Mouse (Mus musculus) liver, embryonic 14.5 days (tissue): ENCODE results near the gene Omp. TPM values are rescaled to one million over a fixed set of nuclear protein-coding genes. Genes with fewer than 3 reads are reported as not detected.
A peak's percentile ranks its signal among the peaks of the same experiment; 100 is the strongest.

Experiments used
- ATAC-seq: fragments of 200-750 bp; cut with Nextera tagmentation; 2 replicates; pipeline ENCODE4 v1.8.0; 2017; ENCODE audit warnings: moderate number of reproducible peaks, mild to moderate bottlenecking, moderate library complexity; ENCODE audit not compliant: insufficient read depth
- DNase-seq, 3 experiments: peaks; one replicate each; pipeline ENCODE4 v3.0.0-alpha.2; 2012 to 2013; ENCODE audit warnings: low read depth in 3 of 3, low spot score in 3 of 3
- H3K27ac ChIP-seq: fragments of 300-500 bp; sonication (generic); 2 replicates; pipeline ENCODE4 v1.5.1; 2014; ENCODE audit warnings: moderate library complexity, mild to moderate bottlenecking, control low read depth, inconsistent platforms
- H3K27me3 ChIP-seq: fragments of 300-500 bp; sonication (generic); 2 replicates; pipeline ENCODE4 v1.6.1; 2014; ENCODE audit warnings: mild to moderate bottlenecking, low read length, moderate library complexity; ENCODE audit not compliant: control insufficient read depth, insufficient read depth
- H3K36me3 ChIP-seq: fragments of 300-500 bp; sonication (generic); replicated peaks from 2 replicates; pipeline ENCODE4 v1.6.1; 2014; ENCODE audit warnings: low read depth; ENCODE audit not compliant: control insufficient read depth, insufficient read depth
- H3K4me1 ChIP-seq, 2 experiments: fragments of 200-500 bp in 1 of 2; fragments of 300-500 bp in 1 of 2; sonication (generic) in 1 of 2; replicated peaks; 2 replicates each; pipeline ENCODE4 v1.6.1; 2012 to 2014; ENCODE audit warnings: antibody characterized with exemption in 1 of 2, inconsistent platforms in 1 of 2, low read length in 1 of 2; ENCODE audit not compliant: control insufficient read depth in 2 of 2, insufficient read depth in 2 of 2
- H3K4me2 ChIP-seq: fragments of 300-500 bp; sonication (generic); 2 replicates; pipeline ENCODE4 v1.6.1; 2014; ENCODE audit warnings: low read depth, mild to moderate bottlenecking, control low read depth, moderate library complexity
- H3K4me3 ChIP-seq, 2 experiments: fragments of 200-500 bp in 1 of 2; fragments of 300-500 bp in 1 of 2; sonication (generic) in 1 of 2; 2 replicates each; pipeline ENCODE4 v1.5.1; 2012 to 2014; ENCODE audit warnings: low read depth in 2 of 2, low read length in 2 of 2, mild to moderate bottlenecking in 2 of 2, control low read depth in 1 of 2, inconsistent platforms in 1 of 2, moderate library complexity in 1 of 2; ENCODE audit not compliant: insufficient read depth in 1 of 2
- H3K9ac ChIP-seq: fragments of 300-500 bp; sonication (generic); replicated peaks from 2 replicates; pipeline ENCODE4 v1.6.1; 2014; ENCODE audit warnings: mild to moderate bottlenecking, control low read depth, moderate library complexity
- H3K9me3 ChIP-seq: fragments of 300-500 bp; sonication (generic); 2 replicates; pipeline ENCODE4 v1.6.1; 2016; ENCODE audit warnings: low read length, mixed read lengths; ENCODE audit not compliant: control insufficient read depth
- CTCF ChIP-seq: IDR thresholded peaks from 2 replicates; pipeline ENCODE4 v1.5.1; 2016; ENCODE audit warnings: antibody characterized with exemption, low read depth, control low read depth
- EP300 ChIP-seq: IDR thresholded peaks from 2 replicates; pipeline ENCODE4 v1.6.1; 2016; ENCODE audit warnings: antibody characterized with exemption, low read depth
- WGBS: fragments of 180-500 bp; shearing (Covaris S2); extraction: QIAGEN DNeasy Blood & Tissue Kit; methylation state at CpG from one replicate; pipeline ENCODE4 v1.1.7; 2014; ENCODE audit not compliant: insufficient replicate concordance; 5-methylcytosine and 5-hydroxymethylcytosine counted together
- polyA plus RNA-seq, 2 experiments: library from polyadenylated mRNA; depleted of rRNA in 1 of 2; stranded (reverse) in 1 of 2; unstranded in 1 of 2; fragments of >200 nt; fragmentation: Nextera tagmentation in 1 of 2; extraction: Ambion mirVana in 1 of 2; gene quantifications; 2 replicates each; pipeline versions ENCODE4 v1.2.1 to v1.2.3; 2012 to 2014

Omp gene
- polyA plus RNA-seq, 2 experiments: 0.44 to 0.61 TPM

DNA sequence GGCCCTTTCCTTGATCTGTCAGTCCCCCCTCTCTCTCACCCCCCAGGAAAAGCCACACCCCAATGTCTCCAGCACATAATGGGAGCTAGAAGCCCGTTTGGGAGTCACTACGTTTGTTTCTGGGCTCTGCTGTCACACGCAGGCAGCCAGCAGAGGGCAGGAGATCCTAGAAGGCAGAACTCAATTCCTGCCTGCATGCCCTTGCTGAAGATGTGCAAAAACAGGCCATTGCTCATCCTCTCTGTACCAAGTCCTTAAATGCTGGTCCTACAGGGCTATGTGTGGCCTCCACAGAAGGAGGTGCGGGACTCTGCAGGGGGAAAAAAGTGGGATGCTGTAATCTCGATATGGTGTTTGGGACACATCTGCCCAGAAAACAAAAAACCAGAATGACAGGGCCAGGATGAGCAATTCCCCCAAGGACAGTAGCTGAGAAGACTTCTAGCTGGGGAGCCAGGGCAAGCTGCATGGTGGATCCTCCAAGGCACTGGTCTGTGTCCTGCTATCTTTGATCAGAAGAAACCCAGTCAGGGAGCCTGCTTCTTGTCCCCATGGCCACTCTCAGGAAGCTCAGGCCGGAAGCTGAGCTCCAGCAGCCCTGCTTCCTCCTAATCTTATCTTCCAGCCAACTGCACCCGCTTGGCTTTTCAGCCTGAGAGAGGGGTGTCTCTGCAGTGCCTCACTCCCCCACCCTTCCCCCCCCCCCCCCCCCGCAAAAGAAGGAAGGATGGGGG, 10.4 kb upstream of the Omp start:
- no peak overlapping the region for H3K9ac ChIP-seq
- peaks cover 20% of the 10 kb centered on the region; the same call in 1 of the 2 replicates for H3K36me3 ChIP-seq
- TF ChIP-seq EP300: no peak
- TF ChIP-seq CTCF: peak; percentile 97
- H3K4me1 ChIP-seq: peaks cover 33 to 44% of the 10 kb centered on the region in 2 experiments
- no peak overlapping the region for H3K4me3 ChIP-seq
- peak; percentile 49 for ATAC-seq
- peak overlapping the region; percentile 29; the same call in 1 of the 2 replicates for H3K27ac ChIP-seq
- no peak overlapping the region for H3K4me2 ChIP-seq
- 4% methylated on average over 8 of the region's 8 CpGs for WGBS
- DNase-seq: peak in 1 of 3 experiments; percentile 60
- H3K27me3 ChIP-seq: no peaks in the 10 kb centered on the region
- no peaks in the 10 kb centered on the region for H3K9me3 ChIP-seq

DNA sequence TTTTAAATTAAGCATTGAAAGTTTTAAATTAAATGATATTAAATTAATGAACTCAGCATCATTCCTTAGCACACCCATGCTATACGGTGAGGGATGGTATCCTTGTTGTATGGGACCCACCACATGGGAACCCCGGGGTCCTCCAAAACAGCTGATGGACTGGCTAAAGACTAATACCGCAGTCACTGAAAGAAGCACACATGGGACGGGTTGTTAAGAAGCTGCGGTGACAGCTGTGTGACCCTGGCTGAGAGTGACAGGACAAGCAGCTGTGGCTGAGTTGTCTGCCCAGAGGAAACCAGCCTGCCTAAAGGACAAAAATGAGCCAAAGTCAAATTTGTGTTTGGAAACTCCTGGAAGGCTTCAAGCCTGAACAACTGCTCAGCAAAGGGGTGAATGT, 8.6 kb upstream of the Omp start:
- no peak overlapping the region for H3K4me3 ChIP-seq
- H3K9me3 ChIP-seq: no peaks in the 10 kb centered on the region
- TF ChIP-seq EP300: no peak
- no peak for TF ChIP-seq CTCF
- no peak overlapping the region for H3K9ac ChIP-seq
- no peaks in the 10 kb centered on the region for H3K27me3 ChIP-seq
- WGBS: 73% methylated on average over 5 of the region's 5 CpGs
- no peak for ATAC-seq
- H3K36me3 ChIP-seq: peaks cover 17% of the 10 kb centered on the region; the same call in 1 of the 2 replicates
- no peak for DNase-seq
- H3K4me2 ChIP-seq: no peak overlapping the region
- H3K4me1 ChIP-seq: peaks cover 32 to 35% of the 10 kb centered on the region in 2 experiments
- H3K27ac ChIP-seq: no peak overlapping the region

- ATAC-seq: no peak
- Histone ChIP-seq H3K36me3 (peaks cover 17% of the 10 kb centered on the region; the same call in 1 of the 2 replicates), H3K9me3 (no peaks in the 10 kb centered on the region), H3K4me1 (peaks cover 27 to 30% of the 10 kb centered on the region in 2 experiments), H3K4me2 (no peak overlapping the region), H3K9ac (no peak overlapping the region), H3K4me3 (no peak overlapping the region), H3K27me3 (no peaks in the 10 kb centered on the region), H3K27ac (no peak overlapping the region)
- no peak for DNase-seq
- no peak for TF ChIP-seq EP300
- TF ChIP-seq CTCF: peak; percentile 48
- WGBS: 51% methylated on average over 3 of the region's 3 CpGs
These were observed 8.0 kb upstream of the Omp start for GRCm38 (mm10) chr7:98153345-98153744.

GRCm38 (mm10) chr7:98152400-98152799, 7.1 kb upstream of the Omp start:
- ATAC-seq (no peak), DNase-seq (no peak)
- Histone ChIP-seq H3K4me3 (no peak overlapping the region), H3K36me3 (peaks cover 18% of the 10 kb centered on the region), H3K9me3 (no peaks in the 10 kb centered on the region), H3K4me1 (peaks cover 17 to 20% of the 10 kb centered on the region in 2 experiments), H3K27ac (no peak overlapping the region), H3K4me2 (no peak overlapping the region), H3K27me3 (no peaks in the 10 kb centered on the region), H3K9ac (no peak overlapping the region)
- 77% methylated on average over 8 of the region's 8 CpGs for WGBS
- TF ChIP-seq CTCF: no peak
- TF ChIP-seq EP300: no peak

DNA sequence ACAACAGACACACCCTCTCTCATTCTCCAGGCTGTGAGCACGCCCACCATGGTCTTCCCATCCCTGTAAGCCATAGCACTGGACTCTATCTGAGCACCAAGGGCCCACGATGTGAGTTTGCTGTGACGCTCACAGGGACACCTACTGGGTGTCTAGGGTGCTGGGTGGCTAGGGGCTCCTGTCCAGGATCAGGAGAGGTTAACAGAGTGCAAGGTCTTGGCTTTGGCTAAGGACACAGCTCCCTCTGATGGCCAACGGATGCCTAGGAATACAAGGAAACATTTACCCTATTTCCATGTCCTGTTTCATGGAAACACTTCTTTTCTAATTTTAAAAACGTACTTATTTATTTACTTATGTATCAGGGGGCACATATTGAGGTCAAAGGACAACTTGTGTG, 5.2 kb upstream of the Omp start:
- Histone ChIP-seq H3K9me3 (no peaks in the 10 kb centered on the region), H3K27ac (no peak overlapping the region), H3K9ac (no peak overlapping the region), H3K36me3 (peaks cover 13% of the 10 kb centered on the region), H3K4me3 (no peak overlapping the region), H3K27me3 (no peaks in the 10 kb centered on the region), H3K4me1 (peaks cover 0 to 3% of the 10 kb centered on the region in 2 experiments; a peak in 1 of 4 replicates), H3K4me2 (no peak overlapping the region)
- WGBS: 58% methylated on average over 5 of the region's 5 CpGs
- peak; percentile 51 for TF ChIP-seq CTCF
- no peak for TF ChIP-seq EP300
- peak; percentile 2; the same call in 1 of the 2 replicates for ATAC-seq
- no peak for DNase-seq
